Mouse (Mus musculus): ENCODE data around the gene C1rb. TPM values are rescaled to one million over a fixed set of nuclear protein-coding genes. Genes with fewer than 3 reads are reported as not detected.
"Not testable (repeated sequence)": the region's sequence is repeated elsewhere in the genome, so short reads cannot be mapped to it uniquely, and the experiment has no call there.

Gene C1rb
- total RNA-seq, 2 experiments from 2014 or later, result 6.7 to 12.3 TPM

DNA sequence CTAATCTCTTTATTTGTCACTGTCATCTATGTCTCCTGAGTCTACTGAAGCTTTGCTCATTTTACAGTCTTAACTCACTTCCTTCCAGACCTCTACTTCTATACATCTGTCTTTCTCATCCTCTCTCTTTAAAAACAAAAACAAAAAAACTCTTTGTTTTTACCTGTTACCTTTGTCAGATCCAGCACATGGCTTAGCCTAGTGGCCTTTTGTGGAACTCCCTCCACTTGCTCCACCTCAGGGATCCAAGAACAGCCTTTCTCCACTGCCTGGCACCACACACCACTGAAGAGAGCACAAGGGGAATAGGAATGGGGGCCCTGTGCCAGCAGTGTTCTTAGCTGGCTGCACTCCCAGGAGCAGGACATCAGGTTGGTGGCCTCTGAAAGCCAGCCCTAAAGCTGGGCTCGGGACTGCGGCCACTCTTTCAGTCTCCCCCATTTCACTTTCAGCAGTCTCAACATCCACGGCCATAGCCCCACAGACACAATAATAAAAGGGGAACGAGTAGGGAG lies 22.1 kb downstream of the C1rb start:
- no peak for DNase-seq (ENCODE audit: low spot score in 2 of 2)

DNA sequence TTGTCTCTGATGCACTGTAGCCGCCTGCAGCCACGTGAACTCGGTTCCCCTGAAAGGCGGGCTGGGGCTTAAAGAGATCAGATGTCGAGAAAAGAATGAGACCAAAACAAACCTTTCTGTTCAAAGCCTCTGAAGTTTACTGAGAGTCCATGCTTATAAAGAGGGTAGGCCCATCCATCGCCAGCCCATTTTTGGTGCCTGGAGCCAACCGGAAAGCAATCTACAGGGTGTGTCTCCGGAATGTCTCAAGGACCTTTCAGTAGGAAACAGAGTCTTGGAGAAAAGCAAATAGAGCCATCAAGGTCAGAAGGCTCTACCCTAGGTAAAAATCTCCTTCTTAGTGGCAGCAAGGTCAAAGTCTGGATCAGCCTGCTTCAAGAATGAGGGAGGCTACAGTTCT lies 23.0 kb downstream of the C1rb start:
- no peak for DNase-seq (ENCODE audit: low spot score in 2 of 2)

DNA sequence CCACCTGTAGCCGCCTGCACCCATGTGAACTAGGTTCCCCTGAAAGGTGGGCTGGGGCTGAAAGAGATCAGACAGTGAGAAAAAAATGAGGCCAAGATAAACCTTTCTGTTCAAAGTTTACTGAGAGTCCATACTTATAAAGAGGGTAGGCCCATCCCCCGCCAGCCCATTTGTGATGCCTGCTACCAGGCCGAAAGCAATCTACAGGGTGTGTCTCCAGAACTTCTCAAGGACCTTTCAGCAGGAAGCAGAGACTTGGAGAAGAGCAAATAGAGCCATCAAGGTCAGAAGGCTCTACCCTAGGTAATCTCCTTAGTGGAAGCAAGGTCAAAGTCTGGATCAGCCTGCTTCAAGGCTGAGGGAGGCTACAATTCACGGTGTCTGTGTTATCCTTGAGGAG lies 31.9 kb downstream of the C1rb start:
- DNase-seq (ENCODE audit: low spot score in 2 of 2), result no peak

DNA sequence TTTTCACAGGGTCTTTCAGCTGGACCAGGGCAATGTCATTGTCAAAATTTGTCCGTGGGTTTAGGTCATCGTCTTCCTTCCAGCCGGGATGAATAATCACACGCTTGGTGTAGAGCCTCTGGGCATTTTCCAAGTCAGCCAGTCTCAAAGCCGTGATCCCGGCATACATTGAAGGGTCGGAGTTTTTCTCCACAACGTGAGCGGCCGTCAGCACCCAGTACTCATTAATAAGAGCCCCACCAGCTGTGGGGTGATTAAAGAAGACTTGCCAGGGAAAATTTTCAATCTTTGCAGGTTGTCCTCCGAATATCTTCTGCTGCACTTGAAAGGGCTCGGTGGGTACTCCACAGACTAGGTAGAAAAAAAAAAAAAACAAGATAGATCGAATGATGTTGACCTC lies 55.5 kb downstream of the C1rb start:
- DNase-seq (ENCODE audit: low spot score in 2 of 2), result no peak

DNA sequence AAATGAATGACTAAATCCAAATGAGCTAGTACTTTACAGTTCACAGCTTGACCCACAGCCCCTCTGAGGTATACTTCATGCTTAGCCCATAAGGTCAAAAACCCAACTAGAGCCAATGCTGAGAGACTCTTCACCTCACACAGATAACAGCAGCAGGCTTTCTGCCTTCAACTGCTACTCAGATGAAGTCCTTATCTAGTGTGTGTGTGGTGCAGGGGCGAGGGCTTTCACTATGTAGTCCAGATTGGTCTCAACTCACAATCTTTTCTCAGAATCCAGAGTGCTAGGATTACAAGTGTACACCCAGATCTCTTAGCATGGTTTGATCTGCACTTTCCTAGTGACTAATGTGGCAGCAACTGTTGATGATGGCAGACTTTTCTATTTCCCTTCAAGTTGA lies 56.1 kb downstream of the C1rb start:
- DNase-seq (ENCODE audit: low spot score in 2 of 2), result not testable (repeated sequence)

DNA sequence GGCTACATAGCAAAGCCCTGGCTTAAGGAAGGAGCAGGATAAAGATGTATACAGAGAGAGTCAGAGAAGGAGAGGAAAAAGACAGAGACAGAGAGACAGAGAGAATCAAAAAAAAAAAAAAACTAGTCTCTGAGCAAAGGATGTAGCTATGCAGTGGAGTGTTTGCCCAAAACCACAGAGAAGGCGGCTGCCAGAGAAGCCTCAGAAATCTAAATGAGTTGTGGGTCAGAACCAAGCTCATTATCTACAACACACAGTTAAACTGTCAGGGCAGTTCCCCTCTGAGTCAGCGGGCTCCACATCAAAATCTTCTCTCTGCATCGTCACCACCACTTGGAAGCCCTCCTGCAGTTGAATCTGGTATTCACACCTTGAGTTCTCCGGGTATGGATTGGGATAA lies 60.7 kb downstream of the C1rb start:
- DNase-seq (ENCODE audit: low spot score in 2 of 2), result no peak

Other genes with a start within 250 kb of the C1rb start
- 100 to 1,000 TPM; 116 to 119 TPM for gene Pex5, start 155.2 kb upstream of the C1rb start, total RNA-seq (2021)
- gene Clstn3, start 105.5 kb upstream of the C1rb start, total RNA-seq (2021), result 100 to 1,000 TPM; 107 to 199 TPM
- gene C1rl, start 77.2 kb upstream of the C1rb start, total RNA-seq (2021), result 10 to 100 TPM; 22.7 to 22.8 TPM
- gene C1ra, start 57.9 kb upstream of the C1rb start, total RNA-seq (2021), result 10 to 100 TPM; 45.4 to 88.8 TPM
- 10 to 100 TPM; 48.3 to 69.2 TPM for gene C1s1, start 27.9 kb upstream of the C1rb start, total RNA-seq (2021)
- 1 to 10 TPM; 2.0 to 2.8 TPM for gene C1s2, start 65.8 kb downstream of the C1rb start, total RNA-seq (2021)
- gene Lpcat3, start 92.7 kb downstream of the C1rb start, total RNA-seq (2021), result 100 to 1,000 TPM in 1 of 2 experiments, 10 to 100 TPM in 1; 92.9 to 108 TPM
- gene Emg1, start 141.9 kb downstream of the C1rb start, total RNA-seq (2021), result 10 to 100 TPM; 81.0 to 86.4 TPM
- gene Phb2, start 142.0 kb downstream of the C1rb start, total RNA-seq (2021), result 100 to 1,000 TPM; 285 to 301 TPM
- gene Ptpn6, start 168.4 kb downstream of the C1rb start, total RNA-seq (2021), result 10 to 100 TPM in 1 of 2 experiments, 1 to 10 TPM in 1; 9.8 to 11.5 TPM
- gene Grcc10, start 171.1 kb downstream of the C1rb start, total RNA-seq (2021), result 100 to 1,000 TPM; 341 to 388 TPM
- gene Gm45234, start 185.7 kb downstream of the C1rb start, total RNA-seq (2021), result not detected
- 10 to 100 TPM; 78.4 to 80.2 TPM for gene Atn1, start 186.2 kb downstream of the C1rb start, total RNA-seq (2021)
- 10 to 100 TPM; 19.8 to 37.7 TPM for gene Eno2, start 199.4 kb downstream of the C1rb start, total RNA-seq (2021)
- under 1 TPM in 1 of 2 experiments, not detected in 1; 0.90 TPM for gene Lrrc23, start 209.4 kb downstream of the C1rb start, total RNA-seq (2021)
- gene Spsb2, start 238.4 kb downstream of the C1rb start, total RNA-seq (2021), result 10 to 100 TPM; 17.3 to 18.9 TPM
- 100 to 1,000 TPM; 383 to 517 TPM for gene Tpi1, start 244.0 kb downstream of the C1rb start, total RNA-seq (2021)

All from adrenal gland, adult 18-20 months (tissue).